Mouse (Mus musculus): ENCODE results near the gene Gnmt. TPM values are rescaled to one million over a fixed set of nuclear protein-coding genes. Genes with fewer than 3 reads are reported as not detected.

The Gnmt gene
- polyA plus RNA-seq, 1 experiment from 2014 or later, result 1.8 TPM

- WGBS, result 86% methylated on average over 6 of the region's 6 CpGs
- Histone ChIP-seq H3K4me2 (ENCODE audit: low read depth, low read length) (no peak overlapping the region), H3K4me3 (ENCODE audit: low read length) (no peak overlapping the region), H3K9ac (ENCODE audit: low read length) (no peak overlapping the region), H3K27ac (ENCODE audit: low read length) (no peak overlapping the region), H3K27me3 (ENCODE audit: control insufficient read depth, insufficient read depth, low read length) (no peaks in the 10 kb centered on the region), H3K36me3 (ENCODE audit: control insufficient read depth, insufficient read depth) (peaks cover 39% of the 10 kb centered on the region), H3K9me3 (replicated peaks; ENCODE audit: control insufficient read depth, low read length) (no peaks in the 10 kb centered on the region), H3K4me1 (ENCODE audit: control insufficient read depth, insufficient read depth, low read length) (peaks cover 8% of the 10 kb centered on the region)
- no peak for ATAC-seq (replicated peaks; ENCODE audit: extremely low read depth, insufficient read depth, low FRiP score)
These were observed 43.1 kb downstream of the Gnmt start for GRCm38 (mm10) chr17:46685913-46686312.

GRCm38 (mm10) chr17:46682654-46683389, 46.1 kb downstream of the Gnmt start:
- WGBS, result 83% methylated on average over 16 of the region's 16 CpGs
- H3K4me2 ChIP-seq (ENCODE audit: low read depth, low read length), result no peak overlapping the region
- ATAC-seq (replicated peaks; ENCODE audit: extremely low read depth, insufficient read depth, low FRiP score), result no peak
- H3K36me3 ChIP-seq (ENCODE audit: control insufficient read depth, insufficient read depth), result peaks cover 39% of the 10 kb centered on the region
- no peaks in the 10 kb centered on the region for H3K9me3 ChIP-seq (replicated peaks; ENCODE audit: control insufficient read depth, low read length)
- H3K27ac ChIP-seq (ENCODE audit: low read length), result no peak overlapping the region
- no peaks in the 10 kb centered on the region for H3K27me3 ChIP-seq (ENCODE audit: control insufficient read depth, insufficient read depth, low read length)
- H3K4me1 ChIP-seq (ENCODE audit: control insufficient read depth, insufficient read depth, low read length), result peaks cover 27% of the 10 kb centered on the region
- H3K4me3 ChIP-seq (ENCODE audit: low read length), result no peak overlapping the region
- no peak overlapping the region for H3K9ac ChIP-seq (ENCODE audit: low read length)

- H3K9ac ChIP-seq (ENCODE audit: low read length), result peak overlapping the region; percentile 82
- H3K27ac ChIP-seq (ENCODE audit: low read length), result peak overlapping the region; percentile 79; the same call in 1 of the 2 replicates
- peaks cover 28% of the 10 kb centered on the region for H3K4me1 ChIP-seq (ENCODE audit: control insufficient read depth, insufficient read depth, low read length)
- H3K4me2 ChIP-seq (ENCODE audit: low read depth, low read length), result peak overlapping the region; percentile 94
- H3K9me3 ChIP-seq (replicated peaks; ENCODE audit: control insufficient read depth, low read length), result no peaks in the 10 kb centered on the region
- peaks cover 43% of the 10 kb centered on the region for H3K36me3 ChIP-seq (ENCODE audit: control insufficient read depth, insufficient read depth)
- H3K4me3 ChIP-seq (ENCODE audit: low read length), result peak overlapping the region; percentile 85
- no peaks in the 10 kb centered on the region for H3K27me3 ChIP-seq (ENCODE audit: control insufficient read depth, insufficient read depth, low read length)
- ATAC-seq (replicated peaks; ENCODE audit: extremely low read depth, insufficient read depth, low FRiP score), result no peak
- 24% methylated on average over 12 of the region's 12 CpGs for WGBS
These were observed 47.4 kb downstream of the Gnmt start for GRCm38 (mm10) chr17:46681466-46682118.

GRCm38 (mm10) chr17:46680760-46681373, 48.1 kb downstream of the Gnmt start, which contains the start of gene Klhdc3:
TSS of gene Klhdc3 (minus strand) at chr17:46680914.
- peak within 1 kb of the TSS; percentile 87 for H3K9ac ChIP-seq (ENCODE audit: low read length)
- H3K4me3 ChIP-seq (ENCODE audit: low read length), result peak within 1 kb of the TSS; percentile 85
- peaks cover 43% of the 10 kb centered on the region for H3K36me3 ChIP-seq (ENCODE audit: control insufficient read depth, insufficient read depth)
- peak; percentile 97 for ATAC-seq (replicated peaks; ENCODE audit: extremely low read depth, insufficient read depth, low FRiP score)
- H3K27me3 ChIP-seq (ENCODE audit: control insufficient read depth, insufficient read depth, low read length), result no peaks in the 10 kb centered on the region
- H3K27ac ChIP-seq (ENCODE audit: low read length), result peak within 1 kb of the TSS; percentile 94
- under 1% methylated on average over 49 of the region's 49 CpGs for WGBS
- peaks cover 28% of the 10 kb centered on the region for H3K4me1 ChIP-seq (ENCODE audit: control insufficient read depth, insufficient read depth, low read length)
- H3K4me2 ChIP-seq (ENCODE audit: low read depth, low read length), result peak within 1 kb of the TSS; percentile 94
- no peaks in the 10 kb centered on the region for H3K9me3 ChIP-seq (replicated peaks; ENCODE audit: control insufficient read depth, low read length)

GRCm38 (mm10) chr17:46679843-46680759, 48.9 kb downstream of the Gnmt start:
- WGBS, result under 1% methylated on average over 34 of the region's 34 CpGs
- Histone ChIP-seq H3K4me1 (ENCODE audit: control insufficient read depth, insufficient read depth, low read length) (peaks cover 28% of the 10 kb centered on the region), H3K36me3 (ENCODE audit: control insufficient read depth, insufficient read depth) (peaks cover 41% of the 10 kb centered on the region), H3K4me2 (ENCODE audit: low read depth, low read length) (peak overlapping the region; percentile 73), H3K27ac (ENCODE audit: low read length) (peak overlapping the region; percentile 94), H3K4me3 (ENCODE audit: low read length) (peak overlapping the region; percentile 85), H3K9me3 (replicated peaks; ENCODE audit: control insufficient read depth, low read length) (no peaks in the 10 kb centered on the region), H3K9ac (ENCODE audit: low read length) (peak overlapping the region; percentile 87), H3K27me3 (ENCODE audit: control insufficient read depth, insufficient read depth, low read length) (no peaks in the 10 kb centered on the region)
- peak; percentile 17 for ATAC-seq (replicated peaks; ENCODE audit: extremely low read depth, insufficient read depth, low FRiP score)

GRCm38 (mm10) chr17:46678911-46679310, 50.1 kb downstream of the Gnmt start:
- Histone ChIP-seq H3K27me3 (ENCODE audit: control insufficient read depth, insufficient read depth, low read length) (no peaks in the 10 kb centered on the region), H3K4me2 (ENCODE audit: low read depth, low read length) (peak overlapping the region; percentile 73), H3K9me3 (replicated peaks; ENCODE audit: control insufficient read depth, low read length) (no peaks in the 10 kb centered on the region), H3K36me3 (ENCODE audit: control insufficient read depth, insufficient read depth) (peaks cover 37% of the 10 kb centered on the region), H3K4me3 (ENCODE audit: low read length) (peak overlapping the region; percentile 85), H3K9ac (ENCODE audit: low read length) (peak overlapping the region; percentile 87), H3K27ac (ENCODE audit: low read length) (peak overlapping the region; percentile 94), H3K4me1 (ENCODE audit: control insufficient read depth, insufficient read depth, low read length) (peaks cover 36% of the 10 kb centered on the region)
- ATAC-seq (replicated peaks; ENCODE audit: extremely low read depth, insufficient read depth, low FRiP score), result no peak
- whole genome bisulfite sequencing, result 23% methylated on average over 9 of the region's 9 CpGs

GRCm38 (mm10) chr17:46678416-46678815, 50.6 kb downstream of the Gnmt start, which contains the start of gene Mea1:
TSS of gene Mea1 (plus strand) at chr17:46678793.
- peak within 1 kb of the TSS; percentile 85 for H3K4me3 ChIP-seq (ENCODE audit: low read length)
- H3K4me2 ChIP-seq (ENCODE audit: low read depth, low read length), result peak within 1 kb of the TSS; percentile 73
- H3K4me1 ChIP-seq (ENCODE audit: control insufficient read depth, insufficient read depth, low read length), result peaks cover 39% of the 10 kb centered on the region
- H3K27ac ChIP-seq (ENCODE audit: low read length), result peak within 1 kb of the TSS; percentile 94
- peak within 1 kb of the TSS; percentile 87 for H3K9ac ChIP-seq (ENCODE audit: low read length)
- ATAC-seq (replicated peaks; ENCODE audit: extremely low read depth, insufficient read depth, low FRiP score), result no peak
- 64% methylated on average over 9 of the region's 9 CpGs for WGBS
- H3K9me3 ChIP-seq (replicated peaks; ENCODE audit: control insufficient read depth, low read length), result no peaks in the 10 kb centered on the region
- no peaks in the 10 kb centered on the region for H3K27me3 ChIP-seq (ENCODE audit: control insufficient read depth, insufficient read depth, low read length)
- peaks cover 33% of the 10 kb centered on the region for H3K36me3 ChIP-seq (ENCODE audit: control insufficient read depth, insufficient read depth)

Measured in heart, embryonic 16.5 days (tissue).